Mouse (Mus musculus) CH12.LX (cell line): ENCODE data around the gene Ddah2. TPM values are rescaled to one million over a fixed set of nuclear protein-coding genes. Genes with fewer than 3 reads are reported as not detected.

Experiments used
- DNase-seq: peaks from one replicate; pipeline ENCODE4 v3.0.0-alpha.2; 2013; ENCODE audit errors: extremely low read depth
- H3K27ac ChIP-seq: 2 replicates; pipeline ENCODE4 v1.5.1; 2012; ENCODE audit warnings: low read depth, mild to moderate bottlenecking, control low read depth, moderate library complexity; ENCODE audit not compliant: insufficient read depth
- H3K27me3 ChIP-seq: replicated peaks from 2 replicates; pipeline ENCODE3; 2012; ENCODE audit warnings: inconsistent platforms
- H3K36me3 ChIP-seq, 2 experiments: replicated peaks in 1 of 2; 2 replicates each; pipeline versions ENCODE3 to v1.6.1; 2012; ENCODE audit warnings: inconsistent platforms in 1 of 2, low read length in 1 of 2, mild to moderate bottlenecking in 1 of 2, mixed read lengths in 1 of 2, moderate library complexity in 1 of 2; ENCODE audit not compliant: control insufficient read depth in 1 of 2, insufficient read depth in 1 of 2
- H3K4me1 ChIP-seq, 2 experiments: 2 replicates each; pipeline ENCODE4 v1.6.1; 2012; ENCODE audit warnings: inconsistent platforms in 1 of 2, moderate library complexity in 1 of 2; ENCODE audit not compliant: insufficient read depth in 2 of 2, control insufficient read depth in 1 of 2
- H3K4me2 ChIP-seq: 2 replicates; pipeline ENCODE4 v1.6.1; 2012; ENCODE audit warnings: low read depth, mild to moderate bottlenecking, control low read depth; ENCODE audit not compliant: poor library complexity, insufficient read depth, severe bottlenecking
- H3K4me3 ChIP-seq, 3 experiments: fragments of 150-350 bp in 1 of 3; sonication (generic) in 1 of 3; replicated peaks in 1 of 3; 2 replicates each; pipeline versions ENCODE3 to v1.5.1; 2011 to 2012; ENCODE audit warnings: low read depth in 2 of 3, low read length in 2 of 3, mild to moderate bottlenecking in 2 of 3, moderate library complexity in 2 of 3, control low read depth in 1 of 3, improper control_type of control experiment in 1 of 3, inconsistent platforms in 1 of 3, mixed read lengths in 1 of 3; ENCODE audit not compliant: poor library complexity in 1 of 3
- H3K79me2 ChIP-seq: replicated peaks from 2 replicates; pipeline ENCODE4 v1.6.1; 2012; ENCODE audit warnings: mild to moderate bottlenecking, moderate library complexity; ENCODE audit not compliant: control insufficient read depth, poor library complexity, insufficient read depth, severe bottlenecking; ENCODE audit errors: extremely low read depth
- H3K9ac ChIP-seq: 2 replicates; pipeline ENCODE4 v1.6.1; 2012; ENCODE audit warnings: low read depth, mild to moderate bottlenecking, control low read depth, moderate library complexity; ENCODE audit not compliant: insufficient read depth
- H3K9me3 ChIP-seq: replicated peaks from 2 replicates; pipeline ENCODE3; 2012; ENCODE audit warnings: low read length, inconsistent platforms, mixed read lengths
- BHLHE40 ChIP-seq: IDR thresholded peaks from 2 replicates; pipeline ENCODE4 v1.6.1; 2011; ENCODE audit warnings: mild to moderate bottlenecking, low read depth, low read length, improper control_type of control experiment
- ELF1 ChIP-seq: IDR thresholded peaks from 2 replicates; pipeline ENCODE4 v1.6.1; 2014; ENCODE audit warnings: low read depth, mild to moderate bottlenecking, inconsistent platforms, low read length, improper control_type of control experiment
- HCFC1 ChIP-seq: IDR thresholded peaks from 2 replicates; pipeline ENCODE4 v1.6.1; 2012; ENCODE audit warnings: low read depth, mild to moderate bottlenecking, inconsistent platforms, low read length, improper control_type of control experiment
- MAZ ChIP-seq: IDR thresholded peaks from 2 replicates; pipeline ENCODE4 v1.6.1; 2012; ENCODE audit warnings: low read depth, mild to moderate bottlenecking, inconsistent platforms, low read length, improper control_type of control experiment, moderate library complexity
- MEF2A ChIP-seq: IDR thresholded peaks from 2 replicates; pipeline ENCODE4 v1.6.1; 2014; ENCODE audit warnings: low read depth, mild to moderate bottlenecking, inconsistent platforms, low read length, improper control_type of control experiment, borderline replicate concordance
- MXI1 ChIP-seq: IDR thresholded peaks from 2 replicates; pipeline ENCODE4 v1.6.1; 2011; ENCODE audit warnings: mild to moderate bottlenecking, low read depth, low read length, improper control_type of control experiment
- MYC ChIP-seq: IDR thresholded peaks from 2 replicates; pipeline ENCODE4 v1.6.1; 2011; ENCODE audit warnings: low read depth, mild to moderate bottlenecking, improper control_type of control experiment, low read length
- NELFE ChIP-seq: IDR thresholded peaks from 2 replicates; pipeline ENCODE4 v1.6.1; 2011; ENCODE audit warnings: low read depth, low read length, improper control_type of control experiment
- PAX5 ChIP-seq: IDR thresholded peaks from 2 replicates; pipeline ENCODE4 v1.6.1; 2012; ENCODE audit warnings: low read length, inconsistent platforms, mixed read lengths
- POLR2A ChIP-seq: IDR thresholded peaks from 2 replicates; pipeline ENCODE4 v1.6.1; 2011; ENCODE audit warnings: low read depth, mild to moderate bottlenecking, improper control_type of control experiment, low read length
- POLR2AphosphoS2 ChIP-seq: IDR thresholded peaks from 2 replicates; pipeline ENCODE4 v1.6.1; 2011; ENCODE audit warnings: low read depth, low read length, improper control_type of control experiment
- TCF12 ChIP-seq: IDR thresholded peaks from 2 replicates; pipeline ENCODE4 v1.6.1; 2014; ENCODE audit warnings: low read depth, mild to moderate bottlenecking, inconsistent platforms, low read length, improper control_type of control experiment
- UBTF ChIP-seq: IDR thresholded peaks from 2 replicates; pipeline ENCODE4 v1.6.1; 2012; ENCODE audit warnings: low read depth, mild to moderate bottlenecking, inconsistent platforms, low read length, improper control_type of control experiment, moderate library complexity
- ZMIZ1 ChIP-seq: IDR thresholded peaks from 2 replicates; pipeline ENCODE4 v1.6.1; 2012; ENCODE audit warnings: low read depth, mild to moderate bottlenecking, inconsistent platforms, low read length, improper control_type of control experiment
- ZNF384 ChIP-seq: IDR thresholded peaks from 2 replicates; pipeline ENCODE4 v1.6.1; 2012; ENCODE audit warnings: low read depth, low read length, improper control_type of control experiment, inconsistent platforms
- dilution Hi-C: fragments of 300-500 bp; cut with MboI; formaldehyde crosslinking; loops from 2 replicates; pipeline ENCODE4 v1.14.3; 2020; ENCODE audit warnings: low sequenced_read_pairs; ENCODE audit not compliant: extremely low pct_unique_long_range_greater_than_20kb, extremely low pct_ligation_motif_present
- in situ Hi-C: fragments of 300-500 bp; cut with MboI; formaldehyde crosslinking; loops from 3 replicates; pipeline ENCODE4 v1.14.3; 2019; ENCODE audit warnings: low sequenced_read_pairs, low pct_ligation_motif_present, low pct_unique_long_range_greater_than_20kb, mixed read lengths
- polyA plus RNA-seq: library from polyadenylated mRNA; unstranded; fragments of >175 nt; gene quantifications from 2 replicates; pipeline ENCODE4 v1.2.1, GENCODE M21; 2012; ENCODE audit warnings: low read depth; ENCODE audit not compliant: insufficient read length
- total RNA-seq, 2 experiments: library from RNA; depleted of rRNA; stranded (reverse); fragments of 300-350 nt in 1 of 2; fragments of >200 nt in 1 of 2; gene quantifications; 2 replicates each; pipeline ENCODE4 v1.2.3; 2012 to 2014

Gene Ddah2
- total and polyA plus RNA-seq, 3 experiments, result 0.94 to 4.8 (median 3.4) TPM

GRCm38 (mm10) chr17:35051156-35052086, 7.4 kb upstream of the Ddah2 start (continued):
- peak; percentile 77; the same call in 1 of the 2 replicates for TF ChIP-seq MYC
- peak; percentile 89 for TF ChIP-seq ZMIZ1
- peak; percentile 84 for TF ChIP-seq ELF1
- TF ChIP-seq UBTF, result peak; percentile 69; the same call in 1 of the 2 replicates
- TF ChIP-seq POLR2A, result peak; percentile 83
- peak; percentile 59 for TF ChIP-seq ZNF384
- TF ChIP-seq NELFE, result peak; percentile 85
- peak; percentile 93 for TF ChIP-seq MEF2A
- TF ChIP-seq POLR2AphosphoS2, result peak; percentile 87; the same call in 1 of the 2 replicates
- no peak for TF ChIP-seq PAX5
- TF ChIP-seq HCFC1, result peak; percentile 78
- TF ChIP-seq MXI1, result peak; percentile 82

GRCm38 (mm10) chr17:35052271-35052798, 6.5 kb upstream of the Ddah2 start:
- Histone ChIP-seq H3K4me3 (peak overlapping the region; percentile 79 to 94 (median 86)), H3K36me3 (peaks cover 41 to 47% of the 10 kb centered on the region in 2 experiments), H3K27me3 (no peaks in the 10 kb centered on the region), H3K4me2 (peak overlapping the region; percentile 58), H3K4me1 (peaks cover 9 to 26% of the 10 kb centered on the region in 2 experiments), H3K79me2 (peaks cover 27% of the 10 kb centered on the region), H3K9ac (peak overlapping the region; percentile 55), H3K9me3 (peaks cover 7% of the 10 kb centered on the region)
- dilution Hi-C loops (no loop called here), in situ Hi-C loops (no loop called here)
- no peak for DNase-seq
- TF ChIP-seq HCFC1 (no peak), ZMIZ1 (no peak), BHLHE40 (peak; percentile 31; the same call in 1 of the 2 replicates)
- TF ChIP-seq, all 38 proteins: peak for 1
- peak overlapping the region; percentile 96 for H3K27ac ChIP-seq

GRCm38 (mm10) chr17:35055691-35056495, 2.9 kb upstream of the Ddah2 start:
- peaks cover 9 to 20% of the 10 kb centered on the region in 2 experiments for H3K4me1 ChIP-seq
- H3K36me3 ChIP-seq, result peaks cover 69 to 83% of the 10 kb centered on the region in 2 experiments
- H3K9me3 ChIP-seq, result peaks cover 7% of the 10 kb centered on the region
- H3K79me2 ChIP-seq, result peaks cover 20% of the 10 kb centered on the region
- DNase-seq, result no peak
- no peak overlapping the region for H3K9ac ChIP-seq
- H3K27me3 ChIP-seq, result no peaks in the 10 kb centered on the region
- H3K4me3 ChIP-seq, result no peak overlapping the region
- no peak overlapping the region for H3K4me2 ChIP-seq
- dilution Hi-C loops, result no loop called here
- H3K27ac ChIP-seq, result no peak overlapping the region
- in situ Hi-C loops, result no loop called here
- no peak for TF ChIP-seq MAZ
- TF ChIP-seq TCF12, result no peak
